Mouse (Mus musculus): ENCODE results near the gene Crygc. TPM values are rescaled to one million over a fixed set of nuclear protein-coding genes. Genes with fewer than 3 reads are reported as not detected.

Crygc gene
- not detected in 2 replicates for polyA plus RNA-seq (2014; fragmentation: Nextera tagmentation; extraction: Ambion mirVana)

GRCm38 (mm10) chr1:65073589-65073988 lies at the start of gene Crygc:
Gene Crygc, minus strand, starts transcription at chr1:65073689.
- no peak for ATAC-seq (ENCODE audit: insufficient number of reproducible peaks, low FRiP score, low TSS enrichment, low read depth)
- Histone ChIP-seq H3K4me1 (ENCODE audit: control insufficient read depth, insufficient read depth, low read length) (no peaks in the 10 kb centered on the region), H3K4me2 (ENCODE audit: low read depth, severe bottlenecking) (no peak within 1 kb of the TSS), H3K4me3 (ENCODE audit: low read depth, low read length) (no peak within 1 kb of the TSS), H3K27me3 (ENCODE audit: control insufficient read depth, insufficient read depth, low read length) (no peaks in the 10 kb centered on the region), H3K9ac (ENCODE audit: low read length) (no peak within 1 kb of the TSS), H3K27ac (replicated peaks; ENCODE audit: low read depth, low read length) (no peak within 1 kb of the TSS), H3K36me3 (ENCODE audit: control insufficient read depth, insufficient read depth, low read length) (no peaks in the 10 kb centered on the region), H3K9me3 (ENCODE audit: control insufficient read depth, low read length) (no peaks in the 10 kb centered on the region)
- WGBS, result 74% methylated on average over 6 of the region's 6 CpGs
- no peak for DNase-seq (ENCODE audit: low spot score)

DNA sequence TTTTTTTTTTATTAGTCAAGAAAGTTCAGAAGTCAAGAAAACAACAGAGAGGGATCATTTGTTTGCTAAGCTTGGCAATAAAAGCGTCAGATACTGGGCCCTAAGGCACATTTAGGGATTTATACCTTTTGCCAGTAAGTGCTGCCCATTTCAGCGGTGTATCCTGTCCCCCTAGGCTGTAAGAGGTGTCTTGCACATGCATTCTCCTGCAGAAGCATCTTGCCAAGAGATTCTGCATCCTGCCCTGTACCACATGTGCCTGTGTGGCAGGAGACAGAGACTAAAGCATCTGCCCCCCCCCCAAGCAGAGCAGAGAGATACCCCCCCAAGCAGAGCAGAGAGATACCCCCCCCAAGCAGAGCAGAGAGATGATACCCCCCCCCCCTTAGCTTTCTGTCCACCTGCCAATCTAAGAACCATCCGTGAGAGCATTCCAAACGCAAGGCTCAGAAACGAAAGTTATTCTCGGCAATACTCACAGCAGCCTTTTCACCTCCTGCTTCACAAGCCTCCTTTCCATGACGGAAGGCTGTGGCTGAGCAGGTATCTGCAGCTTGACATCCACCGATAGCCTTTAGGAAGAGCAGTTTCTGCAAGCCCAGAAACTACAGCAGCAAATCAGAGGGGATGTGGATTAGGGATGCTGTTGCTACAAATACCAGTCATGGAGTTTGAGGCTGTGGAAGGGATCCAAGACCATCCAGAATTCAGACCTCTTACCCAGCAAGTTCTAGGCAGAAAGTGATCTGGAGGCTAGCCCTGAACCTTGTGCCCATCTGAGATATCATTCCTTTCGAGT lies 49.3 kb upstream of the Crygc start, which contains the start of gene D630023F18Rik:
Gene D630023F18Rik, minus strand, starts transcription at position 641 of the 799 bp plus-strand sequence.
- H3K9ac ChIP-seq (ENCODE audit: low read length), result no peak within 1 kb of the TSS
- no peaks in the 10 kb centered on the region for H3K27me3 ChIP-seq (ENCODE audit: control insufficient read depth, insufficient read depth, low read length)
- no peak within 1 kb of the TSS for H3K4me2 ChIP-seq (ENCODE audit: low read depth, severe bottlenecking)
- no peaks in the 10 kb centered on the region for H3K9me3 ChIP-seq (ENCODE audit: control insufficient read depth, low read length)
- H3K4me3 ChIP-seq (ENCODE audit: low read depth, low read length), result no peak within 1 kb of the TSS
- H3K4me1 ChIP-seq (ENCODE audit: control insufficient read depth, insufficient read depth, low read length), result no peaks in the 10 kb centered on the region
- ATAC-seq (ENCODE audit: insufficient number of reproducible peaks, low FRiP score, low TSS enrichment, low read depth), result no peak
- no peak within 1 kb of the TSS for H3K27ac ChIP-seq (replicated peaks; ENCODE audit: low read depth, low read length)
- H3K36me3 ChIP-seq (ENCODE audit: control insufficient read depth, insufficient read depth, low read length), result no peaks in the 10 kb centered on the region
- 27% methylated on average over 9 of the region's 9 CpGs for WGBS
- no peak for DNase-seq (ENCODE audit: low spot score)

DNA sequence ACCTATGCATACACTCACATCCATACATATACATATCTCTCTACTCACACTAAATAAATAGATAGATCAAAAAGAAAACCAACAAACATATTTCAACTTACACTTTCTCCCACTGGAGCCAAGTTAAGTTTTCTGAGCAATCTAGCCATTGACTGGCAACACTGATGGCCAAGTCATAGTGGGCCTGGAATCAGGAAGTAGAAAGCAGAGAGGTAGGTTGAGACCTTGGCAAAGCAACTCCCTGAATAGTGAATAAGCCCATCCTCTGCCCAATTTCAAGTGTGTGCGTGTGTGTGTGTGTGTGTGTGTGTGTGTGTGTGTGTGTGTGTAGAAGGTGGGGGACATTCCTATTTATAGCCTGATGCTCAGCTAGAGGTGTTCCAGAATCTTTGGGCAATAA lies 45.9 kb upstream of the Crygc start, which contains the start of gene Gm28845:
Gene Gm28845, minus strand, starts transcription at position 121 of the 400 bp plus-strand sequence.
- 86% methylated on average over 1 of the region's 1 CpGs for WGBS

DNA sequence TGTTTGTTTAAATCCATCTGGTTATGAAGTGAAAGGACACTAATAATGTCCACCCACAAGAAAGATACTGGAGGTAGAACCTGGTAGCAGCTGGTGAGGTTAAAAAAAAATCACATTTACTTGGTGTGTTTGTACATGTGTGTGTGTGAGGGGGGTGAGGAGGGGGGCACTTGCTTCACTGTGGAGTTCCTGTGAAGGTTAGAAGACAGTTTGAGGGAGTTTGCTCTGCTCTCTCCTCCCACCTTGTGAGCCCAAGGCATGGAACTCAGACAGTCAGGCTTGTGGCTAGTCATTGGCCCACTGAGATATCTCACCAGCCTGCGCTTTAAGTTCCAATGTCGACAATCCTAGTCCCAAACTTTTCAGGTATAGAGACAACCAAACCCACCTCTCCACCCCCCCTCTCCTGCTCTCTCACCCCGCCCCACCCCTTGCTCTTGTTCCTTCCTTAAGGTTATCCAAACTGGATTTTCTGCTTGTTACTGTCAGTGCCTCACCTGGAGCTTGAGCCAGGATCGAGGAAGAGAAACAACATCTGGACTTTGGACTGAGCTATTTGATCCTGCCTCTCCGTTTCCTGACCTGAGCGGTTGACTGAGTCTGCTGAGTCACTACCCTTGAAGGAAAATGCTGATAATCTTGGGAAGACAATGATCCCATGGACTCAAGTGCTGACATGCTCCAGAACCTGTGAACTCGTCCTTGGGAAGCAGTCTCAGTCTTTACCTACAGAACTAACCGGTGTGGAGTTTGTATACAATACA lies 44.8 kb upstream of the Crygc start:
- H3K4me2 ChIP-seq (ENCODE audit: low read depth, severe bottlenecking), result no peak overlapping the region
- H3K4me1 ChIP-seq (ENCODE audit: control insufficient read depth, insufficient read depth, low read length), result no peaks in the 10 kb centered on the region
- ATAC-seq (ENCODE audit: insufficient number of reproducible peaks, low FRiP score, low TSS enrichment, low read depth), result no peak
- no peak overlapping the region for H3K4me3 ChIP-seq (ENCODE audit: low read depth, low read length)
- no peak overlapping the region for H3K9ac ChIP-seq (ENCODE audit: low read length)
- no peaks in the 10 kb centered on the region for H3K27me3 ChIP-seq (ENCODE audit: control insufficient read depth, insufficient read depth, low read length)
- no peaks in the 10 kb centered on the region for H3K36me3 ChIP-seq (ENCODE audit: control insufficient read depth, insufficient read depth, low read length)
- DNase-seq (ENCODE audit: low spot score), result no peak
- H3K9me3 ChIP-seq (ENCODE audit: control insufficient read depth, low read length), result no peaks in the 10 kb centered on the region
- H3K27ac ChIP-seq (replicated peaks; ENCODE audit: low read depth, low read length), result no peak overlapping the region
- 65% methylated on average over 8 of the region's 8 CpGs for WGBS

More for the DNA sequence above, 45.9 kb upstream of the Crygc start, which contains the start of gene Gm28845:
- Histone ChIP-seq H3K4me3 (ENCODE audit: low read depth, low read length) (no peak within 1 kb of the TSS), H3K9ac (ENCODE audit: low read length) (no peak within 1 kb of the TSS), H3K4me2 (ENCODE audit: low read depth, severe bottlenecking) (no peak within 1 kb of the TSS), H3K27me3 (ENCODE audit: control insufficient read depth, insufficient read depth, low read length) (no peaks in the 10 kb centered on the region), H3K9me3 (ENCODE audit: control insufficient read depth, low read length) (no peaks in the 10 kb centered on the region), H3K27ac (replicated peaks; ENCODE audit: low read depth, low read length) (no peak within 1 kb of the TSS), H3K4me1 (ENCODE audit: control insufficient read depth, insufficient read depth, low read length) (no peaks in the 10 kb centered on the region), H3K36me3 (ENCODE audit: control insufficient read depth, insufficient read depth, low read length) (no peaks in the 10 kb centered on the region)
- ATAC-seq (ENCODE audit: insufficient number of reproducible peaks, low FRiP score, low TSS enrichment, low read depth) (no peak), DNase-seq (ENCODE audit: low spot score) (no peak)

DNA sequence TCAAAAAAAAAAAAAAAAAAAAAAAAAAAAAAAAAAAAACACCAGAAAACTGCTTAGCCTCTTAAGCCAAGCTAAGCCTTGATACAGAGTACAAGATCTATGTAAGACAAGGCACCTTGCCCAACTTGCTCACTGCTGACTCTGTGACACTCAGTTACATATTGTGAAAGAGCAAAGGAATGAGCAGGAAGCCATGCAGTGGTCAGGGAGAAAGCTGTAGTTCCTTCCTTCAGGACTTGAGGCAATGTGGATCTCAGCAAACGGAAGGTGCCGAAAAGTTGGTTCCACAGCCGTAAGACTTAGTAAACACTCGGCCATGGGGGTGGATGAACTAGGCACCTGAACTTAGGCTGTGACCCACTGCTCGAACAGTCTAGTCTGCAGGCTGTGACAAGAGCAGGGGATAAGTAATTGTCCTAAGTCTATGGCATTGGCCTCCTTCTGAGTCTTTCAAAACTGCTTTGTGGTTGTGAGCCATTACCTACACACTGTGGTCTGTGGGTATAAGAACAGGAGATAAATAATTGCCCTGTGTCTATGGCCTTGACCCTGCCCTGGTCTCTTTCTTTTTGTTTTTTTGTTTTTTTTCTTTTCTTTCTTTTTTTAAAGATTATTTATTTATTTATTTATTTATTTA lies 40.2 kb upstream of the Crygc start:
- 93% methylated on average over 5 of the region's 5 CpGs for WGBS
- no peak overlapping the region for H3K9ac ChIP-seq (ENCODE audit: low read length)
- no peaks in the 10 kb centered on the region for H3K36me3 ChIP-seq (ENCODE audit: control insufficient read depth, insufficient read depth, low read length)
- no peak overlapping the region for H3K4me3 ChIP-seq (ENCODE audit: low read depth, low read length)
- no peak overlapping the region for H3K27ac ChIP-seq (replicated peaks; ENCODE audit: low read depth, low read length)
- ATAC-seq (ENCODE audit: insufficient number of reproducible peaks, low FRiP score, low TSS enrichment, low read depth) (no peak), DNase-seq (ENCODE audit: low spot score) (no peak)
- no peak overlapping the region for H3K4me2 ChIP-seq (ENCODE audit: low read depth, severe bottlenecking)
- H3K4me1 ChIP-seq (ENCODE audit: control insufficient read depth, insufficient read depth, low read length), result no peaks in the 10 kb centered on the region
- no peaks in the 10 kb centered on the region for H3K9me3 ChIP-seq (ENCODE audit: control insufficient read depth, low read length)
- H3K27me3 ChIP-seq (ENCODE audit: control insufficient read depth, insufficient read depth, low read length), result no peaks in the 10 kb centered on the region

- no peak overlapping the region for H3K27ac ChIP-seq (replicated peaks; ENCODE audit: low read depth, low read length)
- no peaks in the 10 kb centered on the region for H3K9me3 ChIP-seq (ENCODE audit: control insufficient read depth, low read length)
- ATAC-seq (ENCODE audit: insufficient number of reproducible peaks, low FRiP score, low TSS enrichment, low read depth) (no peak), DNase-seq (ENCODE audit: low spot score) (no peak)
- H3K36me3 ChIP-seq (ENCODE audit: control insufficient read depth, insufficient read depth, low read length), result no peaks in the 10 kb centered on the region
- no peak overlapping the region for H3K4me3 ChIP-seq (ENCODE audit: low read depth, low read length)
- H3K4me1 ChIP-seq (ENCODE audit: control insufficient read depth, insufficient read depth, low read length), result no peaks in the 10 kb centered on the region
- H3K9ac ChIP-seq (ENCODE audit: low read length), result no peak overlapping the region
- H3K27me3 ChIP-seq (ENCODE audit: control insufficient read depth, insufficient read depth, low read length), result no peaks in the 10 kb centered on the region
- H3K4me2 ChIP-seq (ENCODE audit: low read depth, severe bottlenecking), result no peak overlapping the region
- 68% methylated on average over 14 of the region's 14 CpGs for WGBS
Measured at GRCm38 (mm10) chr1:65112807-65113196, 39.3 kb upstream of the Crygc start.

GRCm38 (mm10) chr1:65112031-65112806 lies 38.7 kb upstream of the Crygc start:
- no peaks in the 10 kb centered on the region for H3K36me3 ChIP-seq (ENCODE audit: control insufficient read depth, insufficient read depth, low read length)
- H3K9ac ChIP-seq (ENCODE audit: low read length), result no peak overlapping the region
- no peak overlapping the region for H3K4me2 ChIP-seq (ENCODE audit: low read depth, severe bottlenecking)
- WGBS, result 16% methylated on average over 8 of the region's 8 CpGs
- no peaks in the 10 kb centered on the region for H3K4me1 ChIP-seq (ENCODE audit: control insufficient read depth, insufficient read depth, low read length)
- H3K27ac ChIP-seq (replicated peaks; ENCODE audit: low read depth, low read length), result no peak overlapping the region
- DNase-seq (ENCODE audit: low spot score) (peak; percentile 91), ATAC-seq (ENCODE audit: insufficient number of reproducible peaks, low FRiP score, low TSS enrichment, low read depth) (0 out of 2 replicates have a peak, but pooled peaks have one; percentile 65)
- H3K27me3 ChIP-seq (ENCODE audit: control insufficient read depth, insufficient read depth, low read length), result no peaks in the 10 kb centered on the region
- H3K4me3 ChIP-seq (ENCODE audit: low read depth, low read length), result no peak overlapping the region
- H3K9me3 ChIP-seq (ENCODE audit: control insufficient read depth, low read length), result no peaks in the 10 kb centered on the region
